26 mouse cellular contexts compared by ENCODE assay signal in the genomic region with DNA sequence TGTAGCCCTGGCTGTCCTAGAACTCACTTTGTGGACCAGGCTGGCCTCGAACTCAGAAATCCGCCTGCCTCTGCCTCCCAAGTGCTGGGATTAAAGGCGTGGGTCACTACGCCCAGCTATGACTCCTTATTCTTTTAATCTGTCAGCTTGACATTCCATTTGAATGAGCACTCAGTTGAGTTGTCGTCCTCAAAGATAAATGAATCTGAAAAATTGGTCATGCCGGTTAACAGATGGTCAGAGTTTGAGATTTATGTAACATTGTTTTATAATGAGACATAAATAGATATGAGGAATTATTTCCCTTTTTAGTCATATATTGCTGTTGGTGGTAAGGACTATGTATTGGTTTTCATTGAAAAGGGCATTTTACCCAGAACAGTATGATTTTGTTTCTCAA.
"Had no signal": no experiment of that assay in that cellular context is flagged by ENCODE, and none has a peak within 500 bp of the region (broad histone marks: within the 10 kb centered on the region; RNA-seq: fewer than 3 reads in every experiment).

No protein-coding gene starts in this region.

- H3K4me2 ChIP-seq: heart, embryonic 11.5 days; heart, embryonic 13.5 days; heart, embryonic 15.5 days; hindbrain, embryonic 13.5 days; hindbrain, embryonic 15.5 days; kidney, embryonic 15.5 days; limb, embryonic 13.5 days; limb, embryonic 15.5 days; liver, embryonic 12.5 days had no signal

- H3K4me3 ChIP-seq: heart, adult 2 months; heart, embryonic 13.5 days; heart, embryonic 15.5 days; hindbrain, embryonic 13.5 days; hindbrain, embryonic 15.5 days; kidney, embryonic 15.5 days; limb, embryonic 13.5 days; limb, embryonic 15.5 days; liver, embryonic 12.5 days had no signal

- H3K9ac ChIP-seq: heart, embryonic 13.5 days; heart, embryonic 15.5 days; hindbrain, embryonic 13.5 days; hindbrain, embryonic 15.5 days; kidney, embryonic 15.5 days; limb, embryonic 13.5 days; limb, embryonic 15.5 days; liver, embryonic 12.5 days; liver, embryonic 14.5 days had no signal

- H3K27ac ChIP-seq: heart, adult 2 months; heart, embryonic 13.5 days; heart, embryonic 15.5 days; hindbrain, embryonic 13.5 days; hindbrain, embryonic 15.5 days; hindbrain, postnatal 0 days; kidney, embryonic 15.5 days; kidney, postnatal 0 days; limb, embryonic 13.5 days; limb, embryonic 15.5 days; liver, embryonic 12.5 days; liver, embryonic 14.5 days had no signal

- H3K27me3 ChIP-seq: heart, embryonic 13.5 days; heart, embryonic 15.5 days; hindbrain, embryonic 13.5 days; hindbrain, embryonic 15.5 days; kidney, embryonic 15.5 days; limb, embryonic 13.5 days; limb, embryonic 15.5 days; liver, embryonic 12.5 days had no signal

- H3K4me1 ChIP-seq: heart, embryonic 13.5 days; heart, embryonic 15.5 days; hindbrain, embryonic 13.5 days; hindbrain, embryonic 15.5 days; kidney, embryonic 15.5 days; limb, embryonic 13.5 days; limb, embryonic 15.5 days had no signal

- ATAC-seq: hindbrain, postnatal 0 days; intestine, embryonic 16.5 days; liver, embryonic 12.5 days had no signal

- DNase-seq: gastrocnemius, postnatal 14 days; gastrocnemius, postnatal 36 days; heart, adult 2 months; heart, postnatal 14 days; heart, postnatal 36 days; kidney, adult 11 months; kidney, adult 2 months; kidney, adult 9 months; kidney, postnatal 14 days; kidney, postnatal 36 days; layer of hippocampus, postnatal 36 days; left cerebral cortex, postnatal 4 days; lung, adult 18-20 months had no signal

- H3K9me3 ChIP-seq: heart, embryonic 13.5 days; heart, embryonic 15.5 days; hindbrain, embryonic 13.5 days; hindbrain, embryonic 15.5 days; kidney, embryonic 15.5 days; limb, embryonic 13.5 days; limb, embryonic 15.5 days; liver, embryonic 12.5 days had no signal
